Mouse (Mus musculus): ENCODE data around the gene Ecm2.

The Ecm2 gene

DNA sequence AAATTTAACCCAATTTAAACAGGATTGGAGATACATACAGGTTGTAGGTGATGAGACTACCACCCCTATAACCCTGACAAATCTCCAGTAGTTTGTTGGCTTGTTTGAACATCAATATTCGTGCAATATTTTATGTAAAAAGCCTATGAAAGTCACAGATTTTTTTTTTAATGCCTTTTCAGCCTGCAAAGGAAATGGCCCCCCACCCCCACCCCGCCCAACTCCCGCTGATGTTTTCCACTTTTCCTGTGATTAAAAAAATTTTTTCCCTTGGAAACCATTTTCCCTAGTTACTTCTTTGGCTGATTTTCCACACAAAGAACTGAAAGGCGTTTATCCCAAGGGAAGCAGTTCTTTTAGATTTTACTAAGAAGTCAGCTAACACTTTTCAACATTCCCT, at the start of gene Ecm2:
TSS of gene Ecm2 (plus strand) at position 301 of the 400 bp plus-strand sequence.
- DNase-seq (ENCODE audit: low spot score in 2 of 2), result no peak

DNA sequence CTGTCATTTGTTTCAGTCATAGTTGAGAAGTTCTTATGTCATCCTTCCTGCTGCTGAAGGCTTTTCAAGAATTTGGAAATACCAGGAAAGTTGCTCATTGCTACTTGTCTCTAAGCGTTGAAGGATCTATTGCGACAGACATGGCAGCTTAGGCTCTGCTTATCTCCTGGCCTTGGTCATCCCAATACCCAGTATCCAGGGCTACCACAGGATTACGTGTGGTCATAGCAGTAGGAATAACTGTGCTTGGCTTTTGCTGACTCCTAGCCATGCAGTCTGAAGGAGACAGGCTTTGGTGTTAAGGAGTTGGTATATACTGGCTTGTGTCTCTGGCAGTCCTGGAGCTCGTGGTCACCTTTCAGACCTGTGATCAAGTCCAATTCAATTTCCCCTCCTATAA, 44.3 kb upstream of the Ecm2 start:
- DNase-seq (ENCODE audit: low spot score in 2 of 2), result no peak

- DNase-seq (ENCODE audit: low spot score in 2 of 2), result no peak
Observed at GRCm38 (mm10) chr13:49460692-49461414, 43.8 kb upstream of the Ecm2 start.

GRCm38 (mm10) chr13:49461458-49462132, 43.0 kb upstream of the Ecm2 start:
- DNase-seq (ENCODE audit: low spot score in 2 of 2), result no peak

- no peak for DNase-seq (ENCODE audit: low spot score in 2 of 2)
Observed at GRCm38 (mm10) chr13:49462921-49463320, 41.7 kb upstream of the Ecm2 start.

- DNase-seq (ENCODE audit: low spot score in 2 of 2), result no peak
Observed at GRCm38 (mm10) chr13:49465875-49466274, 38.7 kb upstream of the Ecm2 start.

DNA sequence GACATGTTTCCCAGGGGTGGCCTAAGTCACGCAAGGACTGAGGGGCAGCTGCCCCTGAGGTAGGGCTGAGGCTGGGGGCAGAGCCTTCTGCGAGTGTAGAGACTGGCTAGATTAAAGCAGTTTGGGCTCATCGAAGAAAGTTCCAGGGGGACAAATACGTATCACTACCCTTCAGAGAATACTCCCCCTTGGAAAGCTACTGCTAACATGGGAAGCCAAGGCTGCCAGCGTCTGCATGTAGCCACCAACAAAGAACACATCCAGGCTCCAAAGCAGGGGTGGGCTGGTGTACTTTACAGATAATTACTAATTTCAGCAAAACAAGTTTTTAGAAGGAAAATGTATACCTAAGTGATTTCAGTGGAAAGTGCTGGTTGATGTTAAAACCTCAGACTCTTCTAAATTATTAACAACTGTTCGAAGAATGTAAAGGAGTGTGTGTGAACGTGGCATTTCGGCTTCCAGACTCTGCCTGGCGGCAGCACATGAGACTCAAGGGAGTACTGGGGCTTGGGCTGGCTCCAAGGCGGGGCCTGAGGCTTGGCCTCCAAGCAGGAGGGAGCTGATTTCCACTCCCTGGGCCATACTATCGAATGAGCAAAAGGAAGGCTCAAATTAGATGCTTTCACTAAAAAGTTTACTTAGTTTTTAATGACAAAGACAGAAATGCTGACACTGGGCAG, 38.1 kb upstream of the Ecm2 start:
- DNase-seq (ENCODE audit: low spot score in 2 of 2), result no peak

- no peak for DNase-seq (ENCODE audit: low spot score in 2 of 2)
Observed at GRCm38 (mm10) chr13:49467585-49467984, 37.0 kb upstream of the Ecm2 start.

DNA sequence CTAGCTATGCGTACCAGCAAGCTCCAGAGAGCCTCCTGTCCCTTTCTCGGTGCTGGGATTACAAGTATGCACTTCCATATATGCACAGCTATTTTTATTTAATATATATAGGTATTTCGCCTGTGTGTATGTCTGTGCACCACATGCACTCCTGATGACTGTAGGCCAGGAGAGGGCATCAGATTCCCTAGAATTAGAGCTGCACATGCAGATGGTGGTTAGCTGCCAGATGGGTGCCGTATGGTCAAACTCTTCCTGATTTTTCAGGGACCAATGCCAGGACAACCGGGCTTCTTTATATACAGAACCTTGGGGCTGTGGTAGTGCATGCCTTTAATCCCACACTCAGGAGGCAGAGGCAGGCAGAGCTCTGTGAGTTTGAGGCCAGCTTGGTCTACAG, 35.6 kb upstream of the Ecm2 start:
- no peak for DNase-seq (ENCODE audit: low spot score in 2 of 2)

- no peak for DNase-seq (ENCODE audit: low spot score in 2 of 2)
Observed at GRCm38 (mm10) chr13:49470319-49470718, 34.3 kb upstream of the Ecm2 start.

DNA sequence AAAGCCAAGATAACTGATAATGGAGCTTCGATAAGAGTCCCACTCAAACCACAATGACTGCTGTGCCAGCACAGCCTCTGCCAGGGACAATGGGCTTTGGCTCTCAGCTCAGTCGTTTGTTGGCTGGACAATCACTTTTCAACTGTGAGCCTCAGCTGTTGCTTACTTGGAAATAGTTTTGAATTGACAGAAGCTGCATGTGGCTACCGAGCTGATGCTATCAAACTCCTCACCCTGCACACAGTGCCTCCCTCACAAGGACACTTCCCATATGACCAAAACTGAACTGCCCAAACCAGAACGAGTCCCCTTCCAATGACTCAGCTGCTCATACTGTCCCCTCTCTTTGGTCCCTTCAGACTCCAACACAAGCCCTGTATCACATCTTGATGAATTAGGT, 33.8 kb upstream of the Ecm2 start:
- DNase-seq (ENCODE audit: low spot score in 2 of 2), result no peak

GRCm38 (mm10) chr13:49471981-49472675, 32.5 kb upstream of the Ecm2 start:
- no peak for DNase-seq (ENCODE audit: low spot score in 2 of 2)

DNA sequence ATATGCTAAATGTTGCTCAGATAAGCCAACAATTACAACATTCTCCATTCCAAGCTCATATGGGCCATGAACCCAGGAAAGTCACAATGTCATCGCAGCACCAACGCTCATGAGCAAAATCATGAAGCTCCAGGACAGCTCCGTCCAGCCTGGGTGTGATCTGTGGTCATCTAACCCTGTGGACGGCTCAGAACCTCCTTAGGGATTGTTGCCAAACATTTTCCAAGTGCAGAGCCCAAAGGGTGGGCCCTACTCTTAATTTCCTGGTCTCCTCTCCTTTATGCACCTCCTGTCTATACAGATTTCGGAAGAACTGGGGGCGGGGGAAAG, 32.0 kb upstream of the Ecm2 start:
- DNase-seq (ENCODE audit: low spot score in 2 of 2), result no peak

GRCm38 (mm10) chr13:49477887-49478286, 26.7 kb upstream of the Ecm2 start:
- DNase-seq (ENCODE audit: low spot score in 2 of 2), result no peak

GRCm38 (mm10) chr13:49478851-49479374, 25.7 kb upstream of the Ecm2 start:
- DNase-seq (ENCODE audit: low spot score in 2 of 2), result no peak

- no peak for DNase-seq (ENCODE audit: low spot score in 2 of 2)
Observed at GRCm38 (mm10) chr13:49479399-49479798, 25.2 kb upstream of the Ecm2 start.

GRCm38 (mm10) chr13:49480057-49480456, 24.6 kb upstream of the Ecm2 start:
- no peak for DNase-seq (ENCODE audit: low spot score in 2 of 2)

DNA sequence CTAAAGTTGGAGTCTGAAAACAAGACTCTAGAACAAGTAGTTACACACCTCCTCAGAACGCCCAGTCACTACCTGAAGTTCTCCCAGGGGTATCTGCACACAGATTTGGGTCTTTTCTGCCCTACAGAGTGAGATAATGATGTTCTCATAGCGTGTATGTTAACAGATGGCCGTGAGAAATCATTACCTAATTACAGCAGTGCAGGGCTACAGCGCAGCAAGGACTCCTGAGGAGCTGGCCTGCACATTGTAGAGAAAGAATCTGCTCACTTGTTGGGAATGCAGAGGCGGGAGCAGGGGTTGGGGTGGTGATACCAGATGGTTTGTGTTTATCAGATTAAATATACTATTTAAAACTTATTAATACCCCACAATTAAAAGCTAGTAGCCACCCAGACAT, 24.1 kb upstream of the Ecm2 start:
- DNase-seq (ENCODE audit: low spot score in 2 of 2), result no peak

DNA sequence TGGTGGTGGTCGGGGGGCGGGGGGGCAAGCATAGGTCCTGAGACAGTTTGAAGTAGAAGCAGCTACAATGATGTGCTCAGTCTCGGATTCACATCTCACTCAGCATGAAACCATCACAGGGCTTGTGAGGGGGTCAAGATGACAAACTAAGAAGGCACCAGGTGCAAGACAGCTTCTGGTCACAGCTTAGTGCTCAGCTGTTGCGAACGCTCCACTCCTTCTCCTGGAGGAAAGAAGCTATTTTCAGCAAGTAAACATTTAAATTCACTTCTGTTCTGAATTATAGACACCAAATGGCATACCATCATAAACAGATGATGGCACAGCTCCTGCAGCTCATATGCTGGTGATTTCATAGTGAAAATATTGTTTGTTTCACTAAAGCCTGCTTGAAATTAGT, 19.2 kb upstream of the Ecm2 start:
- DNase-seq (ENCODE audit: low spot score in 2 of 2), result no peak

- no peak for DNase-seq (ENCODE audit: low spot score in 2 of 2)
Observed at GRCm38 (mm10) chr13:49492376-49493368, 11.9 kb upstream of the Ecm2 start, which contains the start of gene Tes3-ps. Gene Tes3-ps (plus strand): TSS chr13:49493318.

GRCm38 (mm10) chr13:49505776-49506175, 1.2 kb downstream of the Ecm2 start:
- DNase-seq (ENCODE audit: low spot score in 2 of 2), result no peak
